Mouse (Mus musculus) kidney, embryonic 15.5 days (tissue): ENCODE measurements around the gene Pde11a. TPM values are rescaled to one million over a fixed set of nuclear protein-coding genes. Genes with fewer than 3 reads are reported as not detected.

Source experiments
- ATAC-seq: fragments of 200-750 bp; cut with Nextera tagmentation; replicated peaks from 2 replicates; pipeline ENCODE4 v1.8.0; 2017; ENCODE audit warnings: moderate TSS enrichment; ENCODE audit not compliant: low FRiP score
- H3K27ac ChIP-seq: fragments of 300-500 bp; sonication (generic); 2 replicates; pipeline ENCODE4 v1.5.1; 2015; ENCODE audit warnings: mild to moderate bottlenecking, inconsistent platforms
- H3K27me3 ChIP-seq: fragments of 300-500 bp; sonication (generic); 2 replicates; pipeline ENCODE4 v1.6.1; 2015; ENCODE audit warnings: inconsistent platforms
- H3K36me3 ChIP-seq: fragments of 300-500 bp; sonication (generic); 2 replicates; pipeline ENCODE4 v1.6.1; 2015; ENCODE audit warnings: inconsistent platforms
- H3K4me1 ChIP-seq: fragments of 300-500 bp; sonication (generic); 2 replicates; pipeline ENCODE4 v1.6.1; 2015; ENCODE audit warnings: inconsistent platforms
- H3K4me2 ChIP-seq: fragments of 300-500 bp; sonication (generic); 2 replicates; pipeline ENCODE4 v1.6.1; 2015; ENCODE audit warnings: moderate library complexity, mild to moderate bottlenecking, inconsistent platforms
- H3K4me3 ChIP-seq: fragments of 300-500 bp; sonication (generic); replicated peaks from 2 replicates; pipeline ENCODE4 v1.5.1; 2015; ENCODE audit warnings: mild to moderate bottlenecking, inconsistent platforms
- H3K9ac ChIP-seq: fragments of 300-500 bp; sonication (generic); 2 replicates; pipeline ENCODE4 v1.6.1; 2015; ENCODE audit warnings: mild to moderate bottlenecking, inconsistent platforms
- H3K9me3 ChIP-seq: fragments of 300-500 bp; sonication (generic); replicated peaks from 2 replicates; pipeline ENCODE4 v1.6.1; 2016; ENCODE audit warnings: inconsistent platforms
- WGBS: fragments of 180-500 bp; shearing (Covaris S2); methylation state at CpG from one replicate; pipeline ENCODE4 v1.1.7; 2015; ENCODE audit warnings: mixed read lengths; 5-methylcytosine and 5-hydroxymethylcytosine counted together
- polyA plus RNA-seq: library from polyadenylated mRNA; unstranded; fragments of >200 nt; fragmentation: Nextera tagmentation; extraction: Ambion mirVana; gene quantifications from 2 replicates; pipeline ENCODE4 v1.2.1, GENCODE M21; 2015

Pde11a gene
- polyA plus RNA-seq, 1 experiment from 2014 or later: 1.9 TPM

DNA sequence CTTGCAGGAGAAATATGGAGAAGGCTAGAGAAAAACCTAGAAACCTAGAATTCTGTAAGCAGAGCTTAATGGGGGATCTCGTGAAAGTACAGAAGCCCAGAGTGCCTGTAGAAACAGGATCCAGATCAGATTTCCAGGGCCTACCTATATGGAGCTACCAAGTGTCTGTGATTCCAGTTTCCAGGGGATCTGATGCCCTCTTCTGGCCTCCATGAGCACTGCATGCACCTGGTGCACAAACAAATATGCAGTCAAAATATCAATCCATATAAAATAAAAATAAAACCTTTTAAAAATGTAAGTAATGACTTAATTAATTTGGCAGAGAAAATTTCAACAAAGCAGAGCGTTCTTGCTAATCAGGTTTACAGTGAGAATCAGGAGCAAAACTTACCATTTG, 23.5 kb upstream of the Pde11a start:
- Histone ChIP-seq H3K4me3 (no peak overlapping the region), H3K27ac (no peak overlapping the region), H3K4me1 (no peaks in the 10 kb centered on the region), H3K27me3 (no peaks in the 10 kb centered on the region), H3K4me2 (no peak overlapping the region), H3K9me3 (no peaks in the 10 kb centered on the region), H3K36me3 (no peaks in the 10 kb centered on the region), H3K9ac (no peak overlapping the region)
- no peak for ATAC-seq
- WGBS: 43% methylated on average over 2 of the region's 2 CpGs

DNA sequence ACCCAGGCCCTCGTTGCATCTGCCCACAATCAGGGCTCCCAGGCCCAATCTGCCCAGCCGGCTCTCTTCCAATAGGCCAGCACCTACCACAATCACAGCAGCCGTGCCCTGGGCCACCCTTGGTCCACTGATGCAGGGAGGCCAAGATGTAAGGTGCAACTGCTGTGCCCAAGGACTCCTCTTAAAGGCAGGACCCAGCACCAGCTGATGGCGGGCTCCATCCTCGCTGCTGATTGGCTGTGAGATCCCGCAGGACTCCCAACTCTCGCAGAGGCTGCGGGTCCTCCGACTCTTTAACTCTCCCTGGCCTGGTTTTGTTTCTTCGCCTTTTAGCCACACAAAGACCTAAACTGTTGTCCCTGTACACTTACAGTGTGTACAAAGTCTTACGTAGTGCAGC, 21.7 kb upstream of the Pde11a start, which contains the start of gene Cyct:
Gene Cyct, minus strand, starts transcription at position 225 of the 400 bp plus-strand sequence.
- Histone ChIP-seq H3K27ac (no peak within 1 kb of the TSS), H3K4me3 (no peak within 1 kb of the TSS), H3K4me1 (no peaks in the 10 kb centered on the region), H3K9me3 (no peaks in the 10 kb centered on the region), H3K9ac (no peak within 1 kb of the TSS), H3K36me3 (no peaks in the 10 kb centered on the region), H3K27me3 (no peaks in the 10 kb centered on the region), H3K4me2 (no peak within 1 kb of the TSS)
- WGBS: 88% methylated on average over 11 of the region's 11 CpGs
- no peak for ATAC-seq

DNA sequence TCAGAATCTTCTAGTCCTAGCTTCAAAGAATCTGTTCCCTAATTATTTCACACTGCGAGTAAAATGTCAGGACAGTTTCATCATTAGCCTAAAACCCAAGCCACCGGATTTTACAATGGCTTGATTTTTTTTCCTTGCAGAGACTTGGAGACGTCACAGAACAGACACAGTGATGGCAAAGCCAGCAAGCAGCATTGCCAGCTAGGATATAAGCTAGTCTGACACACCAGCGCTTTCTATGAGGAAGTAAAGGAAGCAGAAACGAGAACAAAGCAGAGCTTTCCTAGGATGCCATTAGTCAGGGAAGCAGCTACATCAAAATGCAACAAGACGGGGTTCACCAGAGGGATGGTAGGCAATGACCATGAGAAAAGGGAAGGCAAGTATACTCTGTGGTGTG, 9.3 kb upstream of the Pde11a start:
- H3K9me3 ChIP-seq: no peaks in the 10 kb centered on the region
- H3K9ac ChIP-seq: no peak overlapping the region
- H3K4me2 ChIP-seq: no peak overlapping the region
- H3K27ac ChIP-seq: no peak overlapping the region
- H3K4me1 ChIP-seq: no peaks in the 10 kb centered on the region
- WGBS: 82% methylated on average over 6 of the region's 6 CpGs
- H3K27me3 ChIP-seq: no peaks in the 10 kb centered on the region
- H3K4me3 ChIP-seq: no peak overlapping the region
- no peaks in the 10 kb centered on the region for H3K36me3 ChIP-seq
- ATAC-seq: no peak

DNA sequence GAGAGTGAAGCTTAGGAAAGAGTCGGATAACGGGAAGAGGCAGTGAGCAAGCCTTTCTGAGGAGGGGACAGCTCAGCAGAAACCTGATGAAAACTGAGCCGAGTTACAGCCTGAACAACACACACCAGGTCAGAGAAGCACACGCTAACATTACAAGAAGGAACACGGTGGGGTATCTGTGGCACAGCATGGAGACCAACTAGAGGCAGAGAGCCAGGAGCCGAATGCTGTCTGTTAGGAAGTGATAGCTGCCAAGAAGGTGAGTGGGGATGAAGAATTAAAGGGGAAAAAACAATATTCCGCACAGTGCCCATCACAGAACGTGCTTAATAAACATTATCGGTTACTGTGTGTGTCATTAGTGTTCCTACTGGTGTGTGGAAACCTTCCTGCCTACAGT, 3.6 kb upstream of the Pde11a start:
- no peak overlapping the region for H3K4me3 ChIP-seq
- H3K27ac ChIP-seq: no peak overlapping the region
- H3K4me1 ChIP-seq: peaks cover 11% of the 10 kb centered on the region
- H3K9me3 ChIP-seq: no peaks in the 10 kb centered on the region
- no peak overlapping the region for H3K9ac ChIP-seq
- 85% methylated on average over 9 of the region's 9 CpGs for WGBS
- H3K4me2 ChIP-seq: no peak overlapping the region
- no peak for ATAC-seq
- H3K27me3 ChIP-seq: peaks cover 15% of the 10 kb centered on the region
- H3K36me3 ChIP-seq: no peaks in the 10 kb centered on the region

DNA sequence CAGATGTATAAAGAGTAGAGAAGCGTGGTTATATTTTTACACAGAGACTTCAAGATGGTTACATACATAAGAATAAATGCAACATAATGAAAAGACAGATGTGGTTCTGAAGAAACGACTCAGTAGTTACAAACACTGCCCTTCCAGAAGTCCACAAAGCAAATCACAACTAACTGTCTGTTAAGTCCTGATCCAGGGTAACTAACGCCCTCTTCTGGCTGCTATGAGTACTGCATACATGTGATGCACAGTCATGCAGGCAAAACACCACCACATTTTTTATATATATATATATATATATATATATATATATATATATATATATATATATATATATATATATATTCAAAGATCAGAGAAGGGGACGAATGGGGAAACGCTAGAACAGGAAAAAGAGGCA, 4.0 kb downstream of the Pde11a start:
- Histone ChIP-seq H3K4me3 (no peak overlapping the region), H3K36me3 (no peaks in the 10 kb centered on the region), H3K27me3 (peaks cover 20% of the 10 kb centered on the region), H3K9ac (no peak overlapping the region), H3K4me1 (peaks cover 11% of the 10 kb centered on the region), H3K27ac (no peak overlapping the region), H3K4me2 (no peak overlapping the region), H3K9me3 (no peaks in the 10 kb centered on the region)
- 87% methylated on average over 5 of the region's 5 CpGs for WGBS
- ATAC-seq: no peak

DNA sequence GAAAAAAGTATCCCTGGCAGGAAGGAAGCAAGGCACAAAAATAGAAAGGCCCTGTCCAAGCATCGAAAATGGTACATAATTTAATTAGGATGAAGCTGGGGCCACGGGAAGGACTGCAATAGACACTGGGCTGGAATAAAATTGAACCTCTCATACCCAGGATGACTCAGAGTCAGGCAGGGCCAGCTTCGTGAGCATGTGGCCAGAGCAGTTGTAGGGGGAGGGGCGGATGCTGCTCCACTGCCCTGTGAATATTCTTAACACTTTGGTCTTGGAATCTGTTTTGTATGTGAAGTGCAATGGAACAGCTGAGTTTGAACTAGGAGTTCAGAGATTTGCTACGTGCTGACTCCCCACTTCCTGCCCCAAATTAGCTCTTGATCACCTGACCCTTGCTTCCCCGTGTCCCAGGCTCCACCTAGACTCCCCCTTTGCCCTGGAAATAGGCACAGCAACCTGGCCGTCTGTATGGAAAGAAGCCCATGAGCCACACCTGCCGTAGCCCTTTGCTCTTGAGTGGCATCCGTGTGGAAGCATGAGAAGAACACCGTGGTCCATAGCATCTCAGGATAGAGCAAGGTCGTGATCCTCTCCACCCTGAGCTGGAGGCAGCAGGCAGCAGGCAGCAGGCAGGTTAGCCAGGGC, 6.3 kb downstream of the Pde11a start:
- no peaks in the 10 kb centered on the region for H3K4me1 ChIP-seq
- H3K27ac ChIP-seq: no peak overlapping the region
- no peak overlapping the region for H3K9ac ChIP-seq
- no peak overlapping the region for H3K4me2 ChIP-seq
- no peak for ATAC-seq
- H3K4me3 ChIP-seq: no peak overlapping the region
- no peaks in the 10 kb centered on the region for H3K36me3 ChIP-seq
- H3K9me3 ChIP-seq: no peaks in the 10 kb centered on the region
- WGBS: 70% methylated on average over 11 of the region's 11 CpGs
- H3K27me3 ChIP-seq: peaks cover 5% of the 10 kb centered on the region; the same call in 1 of the 2 replicates

DNA sequence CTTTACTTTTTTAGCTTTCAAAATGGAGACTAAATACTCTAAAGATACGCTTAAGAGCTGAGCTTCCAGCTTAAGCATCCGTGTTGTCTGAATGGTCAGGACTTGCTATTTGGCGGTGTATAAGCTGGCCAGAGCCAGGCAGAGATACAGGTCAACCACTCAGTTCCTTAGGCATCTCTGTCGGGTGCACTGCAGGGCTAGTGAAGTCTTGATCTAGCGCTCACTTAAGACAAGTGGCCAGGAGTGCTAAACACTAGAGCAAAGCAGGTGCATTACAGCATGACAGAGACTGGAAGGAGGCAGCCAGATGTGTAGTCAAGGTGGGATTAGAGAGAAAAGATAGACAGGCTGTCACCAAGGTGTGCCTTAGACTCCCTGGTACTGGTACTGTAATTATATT, 8.5 kb downstream of the Pde11a start:
- ATAC-seq: no peak
- H3K36me3 ChIP-seq: no peaks in the 10 kb centered on the region
- no peak overlapping the region for H3K4me2 ChIP-seq
- no peak overlapping the region for H3K27ac ChIP-seq
- 92% methylated on average over 5 of the region's 5 CpGs for whole genome bisulfite sequencing
- H3K4me3 ChIP-seq: no peak overlapping the region
- H3K9me3 ChIP-seq: no peaks in the 10 kb centered on the region
- H3K9ac ChIP-seq: no peak overlapping the region
- no peaks in the 10 kb centered on the region for H3K4me1 ChIP-seq
- no peaks in the 10 kb centered on the region for H3K27me3 ChIP-seq

DNA sequence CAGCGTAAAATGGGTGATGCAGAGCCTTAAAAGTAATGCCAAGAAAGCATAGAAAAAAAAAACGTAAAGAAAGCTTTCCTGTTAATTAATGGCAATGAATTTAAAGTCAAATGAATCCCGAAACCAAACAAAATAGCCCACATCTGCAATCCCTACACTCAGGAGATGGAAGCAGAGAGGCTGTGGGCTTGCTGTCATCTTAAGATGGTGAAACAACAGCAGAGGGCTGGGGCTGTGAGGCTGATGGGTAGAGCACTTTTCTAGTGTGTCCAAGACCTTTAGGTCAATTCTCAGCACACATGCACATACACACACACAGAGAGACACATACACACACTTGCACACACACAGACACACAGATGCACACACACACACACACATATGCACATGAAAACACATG, 12.4 kb downstream of the Pde11a start:
- Histone ChIP-seq H3K4me1 (no peaks in the 10 kb centered on the region), H3K4me2 (no peak overlapping the region), H3K9me3 (no peaks in the 10 kb centered on the region), H3K27ac (no peak overlapping the region), H3K27me3 (no peaks in the 10 kb centered on the region), H3K4me3 (no peak overlapping the region), H3K36me3 (no peaks in the 10 kb centered on the region), H3K9ac (no peak overlapping the region)
- no peak for ATAC-seq
- 80% methylated on average over 3 of the region's 3 CpGs for WGBS

DNA sequence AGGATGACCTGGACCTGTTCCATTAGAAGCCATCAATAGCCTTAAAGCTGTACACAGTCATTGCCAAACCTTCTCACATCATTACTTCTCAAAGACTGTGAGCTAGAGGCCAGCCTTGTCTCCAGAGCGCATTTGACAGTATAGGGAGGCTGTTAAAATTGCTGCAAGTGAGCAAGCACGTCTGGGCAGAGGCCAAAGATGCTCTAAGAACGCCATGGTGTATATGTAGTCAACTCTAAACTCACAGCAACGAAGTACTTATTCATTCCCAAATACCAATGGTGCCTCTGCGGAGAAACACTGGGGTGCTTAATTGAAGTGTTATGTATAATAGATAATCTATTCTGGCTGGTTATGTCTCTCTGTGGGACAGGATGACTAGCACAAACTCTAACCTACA, 14.1 kb downstream of the Pde11a start:
- H3K9me3 ChIP-seq: no peaks in the 10 kb centered on the region
- no peaks in the 10 kb centered on the region for H3K27me3 ChIP-seq
- ATAC-seq: no peak
- no peak overlapping the region for H3K9ac ChIP-seq
- no peaks in the 10 kb centered on the region for H3K4me1 ChIP-seq
- H3K36me3 ChIP-seq: no peaks in the 10 kb centered on the region
- H3K27ac ChIP-seq: no peak overlapping the region
- 87% methylated on average over 5 of the region's 5 CpGs for WGBS
- no peak overlapping the region for H3K4me2 ChIP-seq
- H3K4me3 ChIP-seq: no peak overlapping the region

DNA sequence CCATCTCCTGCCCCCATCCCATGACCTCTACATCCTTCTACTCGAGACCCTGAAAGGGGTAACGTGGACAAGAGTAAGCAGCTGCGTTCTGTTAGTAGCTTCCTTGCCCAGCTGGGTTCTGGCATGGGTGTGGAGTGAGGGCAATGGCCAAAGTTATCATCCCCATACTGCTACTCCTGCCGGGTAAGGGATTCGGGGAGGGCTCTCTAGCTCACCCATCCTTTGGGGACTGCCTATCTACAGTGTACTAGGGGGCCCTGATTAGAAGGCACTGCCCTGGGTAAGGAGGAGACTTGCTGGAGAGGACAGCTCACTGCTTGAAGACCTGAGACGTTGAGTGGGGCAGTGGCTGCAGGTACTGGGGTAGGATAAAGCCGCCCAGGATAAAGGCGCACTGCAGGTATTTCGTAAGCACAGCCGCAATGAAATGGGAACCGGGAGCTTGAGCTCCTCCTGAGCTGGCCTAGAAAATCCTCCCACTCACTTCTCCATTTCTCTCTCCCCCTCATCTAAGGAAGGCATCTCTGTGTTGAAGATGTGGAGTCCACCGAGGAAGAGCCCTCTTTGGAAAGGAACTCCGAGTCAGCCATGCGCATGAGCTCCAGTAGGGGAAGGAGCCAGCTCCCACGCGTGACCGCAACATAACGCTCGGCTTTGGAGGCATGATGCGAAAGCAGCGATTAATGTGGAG, 15.2 kb downstream of the Pde11a start:
- Histone ChIP-seq H3K4me3 (no peak overlapping the region), H3K4me2 (no peak overlapping the region), H3K27ac (no peak overlapping the region), H3K36me3 (no peaks in the 10 kb centered on the region), H3K27me3 (no peaks in the 10 kb centered on the region), H3K4me1 (no peaks in the 10 kb centered on the region), H3K9ac (no peak overlapping the region), H3K9me3 (no peaks in the 10 kb centered on the region)
- 64% methylated on average over 21 of the region's 21 CpGs for WGBS
- no peak for ATAC-seq

DNA sequence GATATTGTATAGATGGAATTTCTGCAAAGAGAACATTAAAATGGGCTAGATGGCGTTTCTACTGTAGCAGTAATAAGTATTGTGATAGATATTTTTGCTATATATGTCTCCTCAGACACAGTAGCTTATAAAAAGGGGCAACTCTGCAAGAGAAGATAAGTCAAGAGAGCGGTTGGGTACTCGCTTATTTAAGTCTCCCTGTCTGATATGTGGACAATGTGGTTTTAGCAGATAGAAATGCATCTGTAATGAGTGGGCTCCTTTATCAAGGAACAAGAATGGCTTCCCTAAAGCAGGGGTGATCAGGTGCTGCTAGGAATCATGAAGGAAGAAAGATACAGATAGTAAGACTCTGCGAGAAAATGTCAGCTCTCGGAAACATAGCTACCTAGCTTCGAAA, 18.2 kb downstream of the Pde11a start:
- WGBS: 82% methylated on average over 6 of the region's 6 CpGs
- H3K4me2 ChIP-seq: no peak overlapping the region
- H3K27me3 ChIP-seq: no peaks in the 10 kb centered on the region
- H3K9me3 ChIP-seq: no peaks in the 10 kb centered on the region
- no peak overlapping the region for H3K9ac ChIP-seq
- H3K27ac ChIP-seq: no peak overlapping the region
- no peak overlapping the region for H3K4me3 ChIP-seq
- H3K4me1 ChIP-seq: no peaks in the 10 kb centered on the region
- no peak for ATAC-seq
- no peaks in the 10 kb centered on the region for H3K36me3 ChIP-seq

DNA sequence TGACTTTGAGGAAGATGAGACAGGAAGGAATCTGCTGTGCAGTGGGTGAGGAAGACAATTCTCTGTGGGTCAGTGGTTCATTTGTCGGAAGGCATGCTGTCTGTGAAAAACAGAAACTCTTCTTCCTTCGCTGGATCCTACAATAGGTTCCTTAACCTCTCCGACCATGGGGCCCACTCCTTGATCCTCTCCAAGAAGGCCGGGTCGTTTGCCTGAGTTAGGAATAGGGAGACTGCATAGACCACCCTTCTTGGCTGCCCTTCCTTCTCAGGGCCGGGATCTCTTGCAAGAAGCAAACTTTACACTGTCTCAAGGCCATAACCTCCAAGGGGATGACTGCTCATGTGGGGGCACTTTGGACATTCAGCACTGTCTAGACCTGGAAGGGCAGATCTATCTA, 19.3 kb downstream of the Pde11a start:
- Histone ChIP-seq H3K4me2 (no peak overlapping the region), H3K9me3 (no peaks in the 10 kb centered on the region), H3K27ac (no peak overlapping the region), H3K4me3 (no peak overlapping the region), H3K27me3 (no peaks in the 10 kb centered on the region), H3K9ac (no peak overlapping the region), H3K36me3 (no peaks in the 10 kb centered on the region), H3K4me1 (no peaks in the 10 kb centered on the region)
- no peak for ATAC-seq
- WGBS: 69% methylated on average over 6 of the region's 6 CpGs

DNA sequence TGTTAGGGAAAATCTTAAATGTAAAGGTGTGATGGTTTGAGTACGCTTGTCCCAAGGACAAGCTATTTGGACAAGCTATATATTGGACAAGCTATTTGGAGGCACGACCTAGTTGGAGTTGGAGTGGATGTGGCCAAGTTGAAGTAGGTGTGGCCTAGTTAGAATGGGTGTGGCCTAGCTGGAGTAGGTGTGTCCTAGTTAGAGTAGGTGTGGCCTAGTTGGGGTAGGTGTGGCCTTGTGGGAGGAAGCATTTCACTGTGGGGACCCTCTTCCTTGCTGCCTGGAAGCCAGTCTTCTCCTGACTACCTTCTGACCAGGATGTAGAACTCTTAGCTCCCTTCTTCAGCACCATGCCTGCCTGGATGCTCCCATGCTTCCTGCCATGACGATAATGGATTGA, 50.9 kb downstream of the Pde11a start:
- Histone ChIP-seq H3K36me3 (no peaks in the 10 kb centered on the region), H3K9me3 (0 out of 2 replicates have a peak, but pooled peaks cover 3% of the 10 kb centered on the region), H3K9ac (no peak overlapping the region), H3K4me3 (no peak overlapping the region), H3K4me1 (no peaks in the 10 kb centered on the region), H3K27ac (no peak overlapping the region), H3K27me3 (no peaks in the 10 kb centered on the region), H3K4me2 (no peak overlapping the region)
- 89% methylated on average over 3 of the region's 3 CpGs for WGBS
- ATAC-seq: no peak
